In genomic region chr1:55239237-55239636, GRCm38 (mm10) we compare ENCODE assay signal across 8 mouse cellular contexts. TPM values are rescaled to one million over a fixed set of nuclear protein-coding genes. Genes with fewer than 3 reads are reported as not detected.
DNase-seq lines count a peak whose midpoint lies in the region; ATAC-seq and TF ChIP-seq lines count a peak whose summit lies in the region.

No protein-coding gene starts in this region.

- H3K9ac ChIP-seq in limb, embryonic 14.5 days (ENCODE audit: low read depth, low read length, severe bottlenecking): no peak overlapping the region
- H3K9ac ChIP-seq in midbrain, embryonic 16.5 days (ENCODE audit: low read depth, low read length): no peak overlapping the region

- TF ChIP-seq POLR2A in limb, embryonic 14.5 days (IDR thresholded peaks at IDR 0.05; ENCODE audit: borderline replicate concordance, extremely low read depth, insufficient read depth, insufficient read length): no peak

- peaks cover 16% of the 10 kb centered on the region; the same call in 1 of the 2 replicates for H3K36me3 ChIP-seq in embryonic facial prominence, embryonic 10.5 days (replicated peaks)
- peaks cover 5% of the 10 kb centered on the region; the same call in 1 of the 2 replicates for H3K36me3 ChIP-seq in hindbrain, embryonic 10.5 days
- H3K36me3 ChIP-seq in limb, embryonic 14.5 days (ENCODE audit: control insufficient read depth, insufficient read depth, low read length): no peaks in the 10 kb centered on the region
- H3K36me3 ChIP-seq in midbrain, embryonic 16.5 days (ENCODE audit: control insufficient read depth, insufficient read depth, low read length): no peaks in the 10 kb centered on the region

- ATAC-seq in CD4-positive, CD25-positive, alpha-beta regulatory T cell, adult 4 months: peak; percentile 40
- no peak for ATAC-seq in limb, embryonic 14.5 days (ENCODE audit: low FRiP score, low read depth)
- no peak for ATAC-seq in midbrain, embryonic 16.5 days

- H3K9me3 ChIP-seq in embryonic facial prominence, embryonic 10.5 days: no peaks in the 10 kb centered on the region
- H3K9me3 ChIP-seq in hindbrain, embryonic 10.5 days: no peaks in the 10 kb centered on the region
- no peaks in the 10 kb centered on the region for H3K9me3 ChIP-seq in limb, embryonic 14.5 days (ENCODE audit: control insufficient read depth, low read length)
- no peaks in the 10 kb centered on the region for H3K9me3 ChIP-seq in midbrain, embryonic 16.5 days (replicated peaks; ENCODE audit: control insufficient read depth, low read length, poor library complexity, severe bottlenecking)

- peaks cover 41% of the 10 kb centered on the region for H3K4me1 ChIP-seq in embryonic facial prominence, embryonic 10.5 days
- H3K4me1 ChIP-seq in hindbrain, embryonic 10.5 days (replicated peaks): peaks cover 36% of the 10 kb centered on the region
- H3K4me1 ChIP-seq in limb, embryonic 14.5 days (ENCODE audit: control insufficient read depth, insufficient read depth, low read length): peaks cover 14% of the 10 kb centered on the region
- H3K4me1 ChIP-seq in midbrain, embryonic 16.5 days (ENCODE audit: control insufficient read depth, insufficient read depth, low read length): peaks cover 39% of the 10 kb centered on the region

- peak; percentile 56 for DNase-seq in adrenal gland, postnatal 14 days
- no peak for DNase-seq in adrenal gland, adult 8-10 months
- peak; percentile 33 for DNase-seq in embryonic facial prominence, embryonic 10.5 days (ENCODE audit: low spot score)
- no peak for DNase-seq in hindbrain, embryonic 10.5 days (ENCODE audit: low spot score)
- DNase-seq in limb, embryonic 14.5 days (ENCODE audit: low spot score): peak; percentile 74
- DNase-seq in urinary bladder, adult 18-20 months (ENCODE audit: low spot score in 2 of 2): no peak

- no peaks in the 10 kb centered on the region for H3K27me3 ChIP-seq in embryonic facial prominence, embryonic 10.5 days (replicated peaks; ENCODE audit: low read depth, poor library complexity, severe bottlenecking)
- no peaks in the 10 kb centered on the region for H3K27me3 ChIP-seq in hindbrain, embryonic 10.5 days (ENCODE audit: insufficient read depth, poor library complexity, severe bottlenecking)
- no peaks in the 10 kb centered on the region for H3K27me3 ChIP-seq in limb, embryonic 14.5 days (ENCODE audit: control insufficient read depth, insufficient read depth, low read length)
- no peaks in the 10 kb centered on the region for H3K27me3 ChIP-seq in midbrain, embryonic 16.5 days (ENCODE audit: control insufficient read depth, insufficient read depth, low read depth, low read length)

- H3K4me2 ChIP-seq in limb, embryonic 14.5 days (replicated peaks; ENCODE audit: low read depth, low read length, severe bottlenecking): peak overlapping the region; percentile 87
- peak overlapping the region; percentile 99 for H3K4me2 ChIP-seq in midbrain, embryonic 16.5 days (ENCODE audit: low read length)

- H3K4me3 ChIP-seq in embryonic facial prominence, embryonic 10.5 days: peak overlapping the region; percentile 92
- H3K4me3 ChIP-seq in hindbrain, embryonic 10.5 days: peak overlapping the region; percentile 73
- peak overlapping the region; percentile 73 for H3K4me3 ChIP-seq in limb, embryonic 14.5 days (replicated peaks; ENCODE audit: low read length)
- peak overlapping the region; percentile 90 for H3K4me3 ChIP-seq in midbrain, embryonic 16.5 days (ENCODE audit: low read depth, low read length)

- H3K27ac ChIP-seq in embryonic facial prominence, embryonic 10.5 days (replicated peaks): no peak overlapping the region
- no peak overlapping the region for H3K27ac ChIP-seq in hindbrain, embryonic 10.5 days
- H3K27ac ChIP-seq in limb, embryonic 14.5 days (replicated peaks; ENCODE audit: low read depth, low read length): no peak overlapping the region
- no peak overlapping the region for H3K27ac ChIP-seq in midbrain, embryonic 16.5 days (ENCODE audit: low read length)

- WGBS in embryonic facial prominence, embryonic 10.5 days: 3% methylated on average over 1 of the region's 1 CpGs
- WGBS in hindbrain, embryonic 10.5 days: 5% methylated on average over 1 of the region's 1 CpGs
- 0% methylated on average over 1 of the region's 1 CpGs for WGBS in limb, embryonic 14.5 days
- 0% methylated on average over 1 of the region's 1 CpGs for WGBS in midbrain, embryonic 16.5 days

RNA-seq across cellular contexts. Expression of gene Mars2, which starts 2.3 kb away (rescaled TPM):
- total RNA-seq in adrenal gland, postnatal 14 days (2021): 6.4 and 7.1 TPM in 2 replicates
- total RNA-seq in adrenal gland, adult 8-10 months (2022): 1 to 10 TPM; 6.3 to 7.4 (median 7.0) TPM
- polyA plus RNA-seq in CD4-positive, CD25-positive, alpha-beta regulatory T cell, adult 4 months (2017; shearing (Covaris generic)): 1 to 10 TPM; 3.7 to 4.2 TPM
- polyA plus RNA-seq in embryonic facial prominence, embryonic 10.5 days (2016; fragmentation: Nextera tagmentation; extraction: Ambion mirVana): 3.2 and 3.4 TPM in 2 replicates
- 2.7 and 3.2 TPM in 2 replicates for polyA plus RNA-seq in hindbrain, embryonic 10.5 days (2016; fragmentation: Nextera tagmentation; extraction: Ambion mirVana)
- 2.4 TPM in 2 replicates for polyA plus RNA-seq in limb, embryonic 14.5 days (2012; rRNA removed)
- 2.3 and 2.9 TPM in 2 replicates for polyA plus RNA-seq in limb, embryonic 14.5 days (2014; fragmentation: Nextera tagmentation; extraction: Ambion mirVana)
- polyA plus RNA-seq in midbrain, embryonic 16.5 days (2015; fragmentation: Nextera tagmentation; extraction: Ambion mirVana): 3.7 and 4.0 TPM in 2 replicates

RNA-seq across cellular contexts. Expression of gene Rftn2, which starts 12.7 kb away (rescaled TPM):
- 13.2 and 16.4 TPM in 2 replicates for total RNA-seq in adrenal gland, postnatal 14 days (2021)
- total RNA-seq in adrenal gland, adult 8-10 months (2022): 10 to 100 TPM; 20.8 to 37.2 (median 30.9) TPM
- 1 to 10 TPM; 7.7 to 9.1 TPM for polyA plus RNA-seq in CD4-positive, CD25-positive, alpha-beta regulatory T cell, adult 4 months (2017; shearing (Covaris generic))
- polyA plus RNA-seq in embryonic facial prominence, embryonic 10.5 days (2016; fragmentation: Nextera tagmentation; extraction: Ambion mirVana): 10.6 and 13.6 TPM in 2 replicates
- 7.3 and 8.5 TPM in 2 replicates for polyA plus RNA-seq in hindbrain, embryonic 10.5 days (2016; fragmentation: Nextera tagmentation; extraction: Ambion mirVana)
- polyA plus RNA-seq in limb, embryonic 14.5 days (2012; rRNA removed): 22.9 and 24.3 TPM in 2 replicates
- polyA plus RNA-seq in limb, embryonic 14.5 days (2014; fragmentation: Nextera tagmentation; extraction: Ambion mirVana): 27.0 and 29.6 TPM in 2 replicates
- polyA plus RNA-seq in midbrain, embryonic 16.5 days (2015; fragmentation: Nextera tagmentation; extraction: Ambion mirVana): 7.9 and 10.6 TPM in 2 replicates

Comparison
In these comparisons a context has a peak if more than half of its experiments do, and no peak if none do; other contexts are left out.
1. DNase-seq: peak in adrenal gland, postnatal 14 days (single experiment), embryonic facial prominence, embryonic 10.5 days (single experiment) and limb, embryonic 14.5 days (single experiment); none in adrenal gland, adult 8-10 months (single experiment), hindbrain, embryonic 10.5 days (single experiment) and urinary bladder, adult 18-20 months (0 of 2).
2. Peak in every context shown above with its lines, with median percentiles within 50 percentile points of each other: H3K4me3 ChIP-seq.